Mouse (Mus musculus) intestine, embryonic 14.5 days (tissue): ENCODE measurements around the gene Idi1. TPM values are rescaled to one million over a fixed set of nuclear protein-coding genes. Genes with fewer than 3 reads are reported as not detected.
"Not testable (repeated sequence)": the region's sequence is repeated elsewhere in the genome, so short reads cannot be mapped to it uniquely, and the experiment has no call there.

Experiments
- ATAC-seq: fragments of 200-750 bp; cut with Nextera tagmentation; replicated peaks from 2 replicates; pipeline ENCODE4 v1.8.0; 2017; ENCODE audit warnings: low read depth, moderate number of reproducible peaks, moderate TSS enrichment, moderate library complexity; ENCODE audit not compliant: low FRiP score, low TSS enrichment
- DNase-seq: peaks from one replicate; pipeline ENCODE4 v3.0.0-alpha.2; 2018; ENCODE audit warnings: low spot score
- H3K27ac ChIP-seq: fragments of 300-500 bp; sonication (generic); 2 replicates; pipeline ENCODE4 v1.5.1; 2014; ENCODE audit warnings: low read depth, mild to moderate bottlenecking, control low read depth
- H3K27me3 ChIP-seq: fragments of 300-500 bp; sonication (generic); replicated peaks from 2 replicates; pipeline ENCODE4 v1.6.1; 2014; ENCODE audit warnings: low read length, control low read depth; ENCODE audit not compliant: control insufficient read depth, insufficient read depth
- H3K36me3 ChIP-seq: fragments of 300-500 bp; sonication (generic); 2 replicates; pipeline ENCODE4 v1.6.1; 2014; ENCODE audit warnings: low read length, control low read depth; ENCODE audit not compliant: control insufficient read depth, insufficient read depth
- H3K4me1 ChIP-seq: fragments of 300-500 bp; sonication (generic); replicated peaks from 2 replicates; pipeline ENCODE4 v1.6.1; 2014; ENCODE audit warnings: low read length, control low read depth, mixed read lengths; ENCODE audit not compliant: control insufficient read depth, insufficient read depth
- H3K4me2 ChIP-seq: fragments of 300-500 bp; sonication (generic); 2 replicates; pipeline ENCODE4 v1.6.1; 2014; ENCODE audit warnings: low read length
- H3K4me3 ChIP-seq: fragments of 300-500 bp; sonication (generic); 2 replicates; pipeline ENCODE4 v1.5.1; 2014; ENCODE audit warnings: low read depth, low read length, control low read depth, mixed read lengths
- H3K9ac ChIP-seq: fragments of 300-500 bp; sonication (generic); 2 replicates; pipeline ENCODE4 v1.6.1; 2014; ENCODE audit warnings: mild to moderate bottlenecking, low read length
- H3K9me3 ChIP-seq: fragments of 300-500 bp; sonication (generic); 2 replicates; pipeline ENCODE4 v1.6.1; 2016; ENCODE audit warnings: low read length, control low read depth; ENCODE audit not compliant: control insufficient read depth
- WGBS: fragments of 180-500 bp; shearing (Covaris S2); extraction: QIAGEN DNeasy Blood & Tissue Kit; methylation state at CpG from one replicate; pipeline ENCODE4 v1.1.7; 2014; 5-methylcytosine and 5-hydroxymethylcytosine counted together
- polyA plus RNA-seq: library from polyadenylated mRNA; unstranded; fragments of >200 nt; fragmentation: Nextera tagmentation; extraction: Ambion mirVana; gene quantifications from 2 replicates; pipeline ENCODE4 v1.2.1, GENCODE M21; 2014

Gene Idi1
- polyA plus RNA-seq, result 105 and 116 TPM in 2 replicates

GRCm38 (mm10) chr13:8885445-8886184 is at the start of gene Idi1:
Idi1 (plus strand) TSS chr13:8885501.
- H3K4me3 ChIP-seq, result peak within 1 kb of the TSS; percentile 80
- H3K27ac ChIP-seq, result peak within 1 kb of the TSS; percentile 94
- peak within 1 kb of the TSS; percentile 75 for H3K4me2 ChIP-seq
- DNase-seq (peak; percentile 99), ATAC-seq (peak; percentile 100)
- under 1% methylated on average over 46 of the region's 46 CpGs for WGBS
- H3K9me3 ChIP-seq, result no peaks in the 10 kb centered on the region
- peak within 1 kb of the TSS; percentile 64 for H3K9ac ChIP-seq
- H3K27me3 ChIP-seq, result no peaks in the 10 kb centered on the region
- peaks cover 7% of the 10 kb centered on the region; the same call in 1 of the 2 replicates for H3K4me1 ChIP-seq
- H3K36me3 ChIP-seq, result peaks cover 22% of the 10 kb centered on the region

- H3K4me1 ChIP-seq, result no peaks in the 10 kb centered on the region
- no peak overlapping the region for H3K9ac ChIP-seq
- peaks cover 87% of the 10 kb centered on the region for H3K36me3 ChIP-seq
- ATAC-seq, result no peak
- WGBS, result 77% methylated on average over 3 of the region's 3 CpGs
- no peaks in the 10 kb centered on the region for H3K9me3 ChIP-seq
- no peak overlapping the region for H3K4me2 ChIP-seq
- H3K4me3 ChIP-seq, result no peak overlapping the region
- no peak overlapping the region for H3K27ac ChIP-seq
- DNase-seq, result no peak
- H3K27me3 ChIP-seq, result no peaks in the 10 kb centered on the region
These were observed 46.9 kb upstream of the Idi1 start for GRCm38 (mm10) chr13:8838394-8838793.

GRCm38 (mm10) chr13:8839111-8839510 is 46.2 kb upstream of the Idi1 start:
- ATAC-seq (no peak), DNase-seq (no peak)
- H3K4me1 ChIP-seq, result no peaks in the 10 kb centered on the region
- H3K4me3 ChIP-seq, result no peak overlapping the region
- no peaks in the 10 kb centered on the region for H3K9me3 ChIP-seq
- H3K27ac ChIP-seq, result peak overlapping the region; percentile 5; the same call in 1 of the 2 replicates
- H3K36me3 ChIP-seq, result peaks cover 84% of the 10 kb centered on the region
- no peaks in the 10 kb centered on the region for H3K27me3 ChIP-seq
- no peak overlapping the region for H3K9ac ChIP-seq
- WGBS, result 91% methylated on average over 10 of the region's 10 CpGs
- H3K4me2 ChIP-seq, result no peak overlapping the region

GRCm38 (mm10) chr13:8839937-8840336 is 45.4 kb upstream of the Idi1 start:
- H3K4me1 ChIP-seq, result no peaks in the 10 kb centered on the region
- H3K4me2 ChIP-seq, result no peak overlapping the region
- no peaks in the 10 kb centered on the region for H3K27me3 ChIP-seq
- H3K9ac ChIP-seq, result no peak overlapping the region
- peaks cover 80% of the 10 kb centered on the region for H3K36me3 ChIP-seq
- H3K9me3 ChIP-seq, result no peaks in the 10 kb centered on the region
- H3K4me3 ChIP-seq, result no peak overlapping the region
- ATAC-seq (no peak), DNase-seq (no peak)
- peak overlapping the region; percentile 27 for H3K27ac ChIP-seq
- WGBS, result 74% methylated on average over 6 of the region's 6 CpGs

- H3K27ac ChIP-seq, result peak overlapping the region; percentile 27; the same call in 1 of the 2 replicates
- ATAC-seq, result no peak
- peaks cover 76% of the 10 kb centered on the region for H3K36me3 ChIP-seq
These were observed 44.4 kb upstream of the Idi1 start for GRCm38 (mm10) chr13:8840941-8841340.

GRCm38 (mm10) chr13:8841846-8842245 is 43.5 kb upstream of the Idi1 start:
- H3K9me3 ChIP-seq, H3K4me2 ChIP-seq, H3K4me1 ChIP-seq, DNase-seq, H3K4me3 ChIP-seq, H3K9ac ChIP-seq, H3K27ac ChIP-seq, H3K27me3 ChIP-seq, ATAC-seq: not testable (repeated sequence)
- peaks cover 78% of the 10 kb centered on the region for H3K36me3 ChIP-seq
- WGBS, result 92% methylated on average over 7 of the region's 7 CpGs

More at GRCm38 (mm10) chr13:8840941-8841340, 44.4 kb upstream of the Idi1 start:
- Histone ChIP-seq H3K4me3 (no peak overlapping the region), H3K9me3 (no peaks in the 10 kb centered on the region), H3K9ac (no peak overlapping the region), H3K4me1 (no peaks in the 10 kb centered on the region), H3K4me2 (no peak overlapping the region), H3K27me3 (no peaks in the 10 kb centered on the region)
- 79% methylated on average over 2 of the region's 2 CpGs for WGBS
- no peak for DNase-seq

GRCm38 (mm10) chr13:8842273-8842672 is 43.0 kb upstream of the Idi1 start:
- 92% methylated on average over 3 of the region's 3 CpGs for WGBS
- ATAC-seq (no peak), DNase-seq (no peak)
- Histone ChIP-seq H3K4me3 (no peak overlapping the region), H3K4me1 (no peaks in the 10 kb centered on the region), H3K36me3 (peaks cover 83% of the 10 kb centered on the region), H3K27ac (no peak overlapping the region), H3K9me3 (no peaks in the 10 kb centered on the region), H3K9ac (no peak overlapping the region), H3K27me3 (no peaks in the 10 kb centered on the region), H3K4me2 (no peak overlapping the region)

- Histone ChIP-seq H3K36me3 (peaks cover 63% of the 10 kb centered on the region), H3K4me2 (no peak overlapping the region), H3K4me3 (no peak overlapping the region), H3K27me3 (no peaks in the 10 kb centered on the region), H3K27ac (no peak overlapping the region), H3K4me1 (no peaks in the 10 kb centered on the region), H3K9me3 (no peaks in the 10 kb centered on the region), H3K9ac (no peak overlapping the region)
- DNase-seq (no peak), ATAC-seq (no peak)
- WGBS, result 50% methylated on average over 2 of the region's 2 CpGs
These were observed 37.6 kb upstream of the Idi1 start for GRCm38 (mm10) chr13:8847702-8848101.

GRCm38 (mm10) chr13:8849311-8849710 is 36.0 kb upstream of the Idi1 start:
- DNase-seq (no peak), ATAC-seq (no peak)
- Histone ChIP-seq H3K4me1 (no peaks in the 10 kb centered on the region), H3K4me2 (no peak overlapping the region), H3K27me3 (no peaks in the 10 kb centered on the region), H3K4me3 (no peak overlapping the region), H3K9ac (no peak overlapping the region), H3K9me3 (no peaks in the 10 kb centered on the region), H3K36me3 (peaks cover 61% of the 10 kb centered on the region), H3K27ac (no peak overlapping the region)
- 78% methylated on average over 1 of the region's 1 CpGs for WGBS
